Mouse (Mus musculus) CH12.LX (cell line): Measurements from ENCODE around the gene Vwa7.

Source experiments
- CTCF ChIP-seq, 2 experiments: IDR thresholded peaks in 1 of 2; conservative IDR thresholded peaks in 1 of 2; 2 replicates each; pipeline ENCODE4 v1.5.1; 2011 to 2012; ENCODE audit warnings: low read depth in 2 of 2, low read length in 2 of 2, improper control_type of control experiment in 1 of 2, inconsistent platforms in 1 of 2, mild to moderate bottlenecking in 1 of 2, moderate library complexity in 1 of 2
- ELF1 ChIP-seq: IDR thresholded peaks from 2 replicates; pipeline ENCODE4 v1.6.1; 2014; ENCODE audit warnings: low read depth, mild to moderate bottlenecking, inconsistent platforms, low read length, improper control_type of control experiment
- GABPA ChIP-seq: IDR thresholded peaks from 2 replicates; pipeline ENCODE4 v1.6.1; 2012; ENCODE audit warnings: low read depth, low read length, improper control_type of control experiment, inconsistent platforms; ENCODE audit not compliant: insufficient replicate concordance
- MYC ChIP-seq: IDR thresholded peaks from 2 replicates; pipeline ENCODE4 v1.6.1; 2011; ENCODE audit warnings: low read depth, mild to moderate bottlenecking, improper control_type of control experiment, low read length
- POLR2A ChIP-seq: IDR thresholded peaks from 2 replicates; pipeline ENCODE4 v1.6.1; 2011; ENCODE audit warnings: low read depth, mild to moderate bottlenecking, improper control_type of control experiment, low read length
- SIN3A ChIP-seq: IDR thresholded peaks from 2 replicates; pipeline ENCODE4 v1.6.1; 2012; ENCODE audit warnings: low read length, improper control_type of control experiment, inconsistent platforms
- ZNF384 ChIP-seq: IDR thresholded peaks from 2 replicates; pipeline ENCODE4 v1.6.1; 2012; ENCODE audit warnings: low read depth, low read length, improper control_type of control experiment, inconsistent platforms

DNA sequence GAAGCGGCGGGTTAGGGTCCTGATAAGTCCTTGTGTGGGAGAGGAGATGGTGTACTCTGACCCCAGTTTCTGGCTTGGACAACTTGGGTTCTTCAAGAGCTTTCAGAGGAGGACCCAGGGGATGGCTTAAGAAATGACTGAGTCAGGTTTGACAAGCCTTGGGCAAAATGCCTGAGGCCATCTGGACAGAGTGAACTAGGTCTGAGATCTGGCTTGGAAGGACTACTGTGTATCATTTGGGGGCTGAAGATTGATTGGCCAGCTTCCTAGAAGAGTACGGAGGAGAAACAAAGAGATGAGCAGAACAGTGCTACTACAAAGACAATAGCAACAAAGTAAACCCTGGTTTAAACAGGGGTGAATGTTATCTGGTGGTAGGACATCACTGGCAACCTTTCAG, 47.1 kb downstream of the Vwa7 start:
- TF ChIP-seq ELF1 = no peak
- no peak for TF ChIP-seq POLR2A
- no peak for TF ChIP-seq CTCF (conservative IDR thresholded peaks at IDR 0.05 in 1 of 2, IDR thresholded peaks at IDR 0.05 in 1 of 2; ENCODE audit: low read depth in 2 of 2, low read length in 2 of 2)
- TF ChIP-seq ZNF384 = no peak
- TF ChIP-seq MYC = no peak
- TF ChIP-seq SIN3A = no peak
- TF ChIP-seq GABPA = no peak
